Mouse (Mus musculus) liver, embryonic 14.5 days (tissue): Measurements from ENCODE around the gene Dhrs7. TPM values are rescaled to one million over a fixed set of nuclear protein-coding genes. Genes with fewer than 3 reads are reported as not detected.

Experiments
- ATAC-seq: fragments of 200-750 bp; cut with Nextera tagmentation; 2 replicates; pipeline ENCODE4 v1.8.0; 2017; ENCODE audit warnings: moderate number of reproducible peaks, mild to moderate bottlenecking, moderate library complexity; ENCODE audit not compliant: insufficient read depth
- DNase-seq, 3 experiments: peaks; one replicate each; pipeline ENCODE4 v3.0.0-alpha.2; 2012 to 2013; ENCODE audit warnings: low read depth in 3 of 3, low spot score in 3 of 3
- H3K27ac ChIP-seq: fragments of 300-500 bp; sonication (generic); 2 replicates; pipeline ENCODE4 v1.5.1; 2014; ENCODE audit warnings: moderate library complexity, mild to moderate bottlenecking, control low read depth, inconsistent platforms
- H3K27me3 ChIP-seq: fragments of 300-500 bp; sonication (generic); 2 replicates; pipeline ENCODE4 v1.6.1; 2014; ENCODE audit warnings: mild to moderate bottlenecking, low read length, moderate library complexity; ENCODE audit not compliant: control insufficient read depth, insufficient read depth
- H3K36me3 ChIP-seq: fragments of 300-500 bp; sonication (generic); replicated peaks from 2 replicates; pipeline ENCODE4 v1.6.1; 2014; ENCODE audit warnings: low read depth; ENCODE audit not compliant: control insufficient read depth, insufficient read depth
- H3K4me1 ChIP-seq, 2 experiments: fragments of 200-500 bp in 1 of 2; fragments of 300-500 bp in 1 of 2; sonication (generic) in 1 of 2; replicated peaks; 2 replicates each; pipeline ENCODE4 v1.6.1; 2012 to 2014; ENCODE audit warnings: antibody characterized with exemption in 1 of 2, inconsistent platforms in 1 of 2, low read length in 1 of 2; ENCODE audit not compliant: control insufficient read depth in 2 of 2, insufficient read depth in 2 of 2
- H3K4me2 ChIP-seq: fragments of 300-500 bp; sonication (generic); 2 replicates; pipeline ENCODE4 v1.6.1; 2014; ENCODE audit warnings: low read depth, mild to moderate bottlenecking, control low read depth, moderate library complexity
- H3K4me3 ChIP-seq, 2 experiments: fragments of 200-500 bp in 1 of 2; fragments of 300-500 bp in 1 of 2; sonication (generic) in 1 of 2; 2 replicates each; pipeline ENCODE4 v1.5.1; 2012 to 2014; ENCODE audit warnings: low read depth in 2 of 2, low read length in 2 of 2, mild to moderate bottlenecking in 2 of 2, control low read depth in 1 of 2, inconsistent platforms in 1 of 2, moderate library complexity in 1 of 2; ENCODE audit not compliant: insufficient read depth in 1 of 2
- H3K9ac ChIP-seq: fragments of 300-500 bp; sonication (generic); replicated peaks from 2 replicates; pipeline ENCODE4 v1.6.1; 2014; ENCODE audit warnings: mild to moderate bottlenecking, control low read depth, moderate library complexity
- H3K9me3 ChIP-seq: fragments of 300-500 bp; sonication (generic); 2 replicates; pipeline ENCODE4 v1.6.1; 2016; ENCODE audit warnings: low read length, mixed read lengths; ENCODE audit not compliant: control insufficient read depth
- CTCF ChIP-seq: IDR thresholded peaks from 2 replicates; pipeline ENCODE4 v1.5.1; 2016; ENCODE audit warnings: antibody characterized with exemption, low read depth, control low read depth
- EP300 ChIP-seq: IDR thresholded peaks from 2 replicates; pipeline ENCODE4 v1.6.1; 2016; ENCODE audit warnings: antibody characterized with exemption, low read depth
- WGBS: fragments of 180-500 bp; shearing (Covaris S2); extraction: QIAGEN DNeasy Blood & Tissue Kit; methylation state at CpG from one replicate; pipeline ENCODE4 v1.1.7; 2014; ENCODE audit not compliant: insufficient replicate concordance; 5-methylcytosine and 5-hydroxymethylcytosine counted together
- polyA plus RNA-seq, 2 experiments: library from polyadenylated mRNA; depleted of rRNA in 1 of 2; stranded (reverse) in 1 of 2; unstranded in 1 of 2; fragments of >200 nt; fragmentation: Nextera tagmentation in 1 of 2; extraction: Ambion mirVana in 1 of 2; gene quantifications; 2 replicates each; pipeline versions ENCODE4 v1.2.1 to v1.2.3; 2012 to 2014

The Dhrs7 gene
- polyA plus RNA-seq, 2 experiments: 8.1 to 17.0 TPM

DNA sequence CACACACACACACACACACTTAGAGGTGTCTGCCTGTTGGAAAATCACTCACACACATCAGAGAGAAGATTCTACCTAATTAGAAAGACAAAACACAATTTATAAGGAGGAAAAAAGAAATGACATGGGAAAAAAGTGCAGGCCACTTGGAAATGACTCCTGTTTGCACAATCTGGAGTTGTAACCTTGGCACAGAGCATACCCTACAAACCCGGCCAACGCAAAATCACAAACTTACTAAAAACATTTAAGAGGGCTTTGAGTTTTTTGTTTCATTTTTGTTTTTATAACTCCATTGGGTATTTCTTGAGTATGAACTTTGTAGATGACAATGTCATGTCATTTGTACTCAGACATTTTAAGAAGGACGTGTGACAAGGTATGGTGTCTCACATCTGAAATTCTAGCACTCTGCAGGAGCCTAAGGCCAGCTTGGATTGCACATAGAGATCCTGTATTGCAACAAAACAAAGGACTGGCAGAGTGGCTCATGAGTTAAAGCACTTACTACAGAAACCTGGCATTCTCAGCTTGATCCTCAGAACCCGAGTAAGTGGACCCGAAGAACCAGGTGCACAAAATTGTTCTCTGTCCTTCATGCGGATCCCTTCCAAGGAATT lies 6.9 kb upstream of the Dhrs7 start:
- Histone ChIP-seq H3K27ac (no peak overlapping the region), H3K4me2 (no peak overlapping the region), H3K4me3 (no peak overlapping the region), H3K4me1 (no peaks in the 10 kb centered on the region), H3K36me3 (no peaks in the 10 kb centered on the region), H3K9me3 (no peaks in the 10 kb centered on the region), H3K27me3 (no peaks in the 10 kb centered on the region), H3K9ac (no peak overlapping the region)
- DNase-seq (no peak), ATAC-seq (no peak)
- TF ChIP-seq CTCF (no peak), EP300 (no peak)
- 70% methylated on average over 6 of the region's 6 CpGs for WGBS

DNA sequence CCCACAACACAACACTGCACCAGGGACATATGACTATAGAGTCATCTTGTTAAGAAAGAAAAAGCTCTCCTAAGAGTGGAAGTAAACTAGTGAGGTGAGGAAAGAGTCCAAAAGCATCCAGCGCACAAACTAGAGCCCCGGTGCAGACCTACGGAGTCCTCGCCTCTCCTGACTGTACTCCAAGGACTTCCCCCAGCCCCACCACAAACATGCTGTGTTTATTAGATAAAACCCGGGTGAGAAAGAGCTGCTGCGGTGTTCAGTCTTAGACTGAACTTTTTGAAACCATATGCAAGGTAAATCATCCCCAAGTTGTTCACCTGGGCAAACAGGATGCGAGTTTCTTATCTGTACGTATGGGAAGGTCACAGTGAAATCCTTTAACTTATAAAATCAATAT lies 6.2 kb upstream of the Dhrs7 start:
- DNase-seq (no peak), ATAC-seq (no peak)
- no peak overlapping the region for H3K9ac ChIP-seq
- no peaks in the 10 kb centered on the region for H3K9me3 ChIP-seq
- no peaks in the 10 kb centered on the region for H3K36me3 ChIP-seq
- no peaks in the 10 kb centered on the region for H3K4me1 ChIP-seq
- H3K27me3 ChIP-seq: no peaks in the 10 kb centered on the region
- no peak overlapping the region for H3K4me3 ChIP-seq
- TF ChIP-seq CTCF: no peak
- TF ChIP-seq EP300: no peak
- no peak overlapping the region for H3K4me2 ChIP-seq
- WGBS: 25% methylated on average over 8 of the region's 8 CpGs
- no peak overlapping the region for H3K27ac ChIP-seq

DNA sequence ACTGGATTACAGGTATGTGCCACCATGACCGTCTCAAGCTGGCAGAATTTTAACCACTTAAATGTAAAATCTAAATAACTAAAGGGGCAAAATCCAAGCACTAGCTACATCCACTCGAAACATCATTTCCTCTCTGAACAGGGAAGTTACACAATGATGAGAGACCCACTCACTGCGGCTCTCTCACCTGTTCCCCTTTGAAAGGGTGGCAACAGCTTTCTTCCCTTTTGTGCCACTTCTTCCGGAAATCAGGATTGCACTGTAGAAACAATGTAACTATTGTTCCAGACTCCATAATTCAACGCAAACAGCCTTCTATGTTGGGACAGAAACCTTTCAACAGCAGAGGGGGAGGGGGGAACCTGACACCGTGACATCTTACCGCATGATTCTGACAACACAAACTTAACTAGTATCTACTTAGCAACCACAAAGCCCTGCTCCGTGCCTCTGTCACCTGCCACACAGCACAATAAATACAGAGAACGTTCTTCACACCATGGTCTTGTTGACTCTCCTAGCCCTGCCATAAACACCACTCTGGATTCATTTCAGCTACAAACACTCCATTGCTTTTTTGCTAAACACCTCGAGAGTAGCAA lies 3.3 kb upstream of the Dhrs7 start:
- H3K4me2 ChIP-seq: no peak overlapping the region
- no peaks in the 10 kb centered on the region for H3K27me3 ChIP-seq
- H3K27ac ChIP-seq: no peak overlapping the region
- ATAC-seq (no peak), DNase-seq (no peak)
- peaks cover 0 to 5% of the 10 kb centered on the region in 2 experiments; a peak in 2 of 4 replicates for H3K4me1 ChIP-seq
- no peaks in the 10 kb centered on the region for H3K9me3 ChIP-seq
- no peaks in the 10 kb centered on the region for H3K36me3 ChIP-seq
- no peak for TF ChIP-seq EP300
- TF ChIP-seq CTCF: no peak
- H3K4me3 ChIP-seq: no peak overlapping the region
- no peak overlapping the region for H3K9ac ChIP-seq
- WGBS: 54% methylated on average over 10 of the region's 10 CpGs

DNA sequence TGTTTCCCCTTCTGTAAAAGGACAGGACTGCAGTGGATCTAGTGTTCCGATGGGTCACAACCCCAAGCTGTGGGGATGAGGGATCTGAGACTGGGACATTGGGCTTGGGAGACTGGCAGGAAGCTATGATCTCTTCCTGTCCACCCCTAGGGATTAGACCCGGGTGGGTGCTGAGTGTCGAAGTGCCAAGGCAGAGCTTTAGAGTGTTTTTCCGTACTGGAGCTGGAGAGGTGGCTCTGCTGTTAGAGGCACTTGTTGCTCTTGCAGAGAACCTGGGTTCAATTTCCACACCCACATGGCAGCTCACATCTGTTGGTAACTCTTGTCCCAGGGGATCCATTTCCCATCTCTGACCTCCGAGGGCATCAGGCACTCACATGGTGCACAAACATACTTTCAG lies 1.3 kb upstream of the Dhrs7 start:
- ATAC-seq: no peak
- WGBS: 77% methylated on average over 5 of the region's 5 CpGs
- TF ChIP-seq EP300 (no peak), CTCF (no peak)

DNA sequence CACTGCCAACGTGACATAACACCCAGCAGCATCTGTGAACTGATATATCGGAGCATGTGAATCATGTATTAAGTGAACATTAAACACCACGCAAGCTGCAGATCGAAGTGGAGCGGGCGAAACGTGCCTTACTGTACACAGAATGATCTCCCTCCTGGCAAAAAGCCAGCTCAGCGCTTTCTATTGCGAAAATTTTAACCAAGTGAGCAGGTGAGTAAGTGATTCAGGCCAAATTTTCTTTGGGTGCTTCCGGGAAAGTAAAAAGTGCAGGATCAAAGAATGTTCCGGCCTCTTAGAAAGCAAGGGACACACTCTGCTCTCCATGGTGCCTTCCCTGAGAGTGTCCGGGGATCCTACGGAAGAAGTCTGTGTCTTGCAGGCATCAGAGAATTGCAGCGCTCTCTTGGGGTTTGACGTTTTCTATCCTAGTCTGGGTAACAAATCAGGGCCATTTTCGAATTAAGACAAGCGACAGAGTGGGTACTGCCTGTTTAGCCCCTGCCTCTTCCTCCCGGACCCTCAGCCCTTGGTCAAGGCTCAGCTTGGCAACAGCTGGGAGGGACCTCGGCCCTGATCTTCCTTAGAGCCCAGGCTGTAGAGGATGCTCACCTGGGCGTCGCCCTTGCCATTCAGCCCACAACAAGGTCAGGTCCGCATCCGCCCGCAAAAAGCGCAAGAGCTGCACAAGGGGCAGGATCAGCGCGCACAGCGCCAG lies 532 bp downstream of the Dhrs7 start:
- H3K4me1 ChIP-seq: peaks cover 0 to 5% of the 10 kb centered on the region in 2 experiments; a peak in 2 of 4 replicates
- DNase-seq (no peak), ATAC-seq (peak; percentile 32; the same call in 1 of the 2 replicates)
- H3K27me3 ChIP-seq: no peaks in the 10 kb centered on the region
- H3K9me3 ChIP-seq: no peaks in the 10 kb centered on the region
- H3K9ac ChIP-seq: peak overlapping the region; percentile 53
- H3K4me2 ChIP-seq: peak overlapping the region; percentile 89
- TF ChIP-seq CTCF (no peak), EP300 (no peak)
- peak overlapping the region; percentile 62 to 66 for H3K4me3 ChIP-seq
- 11% methylated on average over 28 of the region's 28 CpGs for whole genome bisulfite sequencing
- no peak overlapping the region for H3K27ac ChIP-seq
- H3K36me3 ChIP-seq: no peaks in the 10 kb centered on the region

More for the DNA sequence above, 1.3 kb upstream of the Dhrs7 start:
- H3K9ac ChIP-seq: no peak overlapping the region
- no peak for DNase-seq
- no peaks in the 10 kb centered on the region for H3K36me3 ChIP-seq
- H3K27me3 ChIP-seq: no peaks in the 10 kb centered on the region
- H3K9me3 ChIP-seq: no peaks in the 10 kb centered on the region
- peaks cover 0 to 5% of the 10 kb centered on the region in 2 experiments; a peak in 2 of 4 replicates for H3K4me1 ChIP-seq
- H3K27ac ChIP-seq: no peak overlapping the region
- no peak overlapping the region for H3K4me2 ChIP-seq
- H3K4me3 ChIP-seq: no peak overlapping the region
